Mouse (Mus musculus) hindbrain, embryonic 11.5 days (tissue): ENCODE measurements around the gene Uox. TPM values are rescaled to one million over a fixed set of nuclear protein-coding genes. Genes with fewer than 3 reads are reported as not detected.

Experiments used
- ATAC-seq: fragments of 200-750 bp; cut with Nextera tagmentation; 2 replicates; pipeline ENCODE4 v1.8.0; 2017; ENCODE audit warnings: mild to moderate bottlenecking, moderate TSS enrichment, moderate library complexity; ENCODE audit not compliant: low FRiP score
- DNase-seq: peaks from one replicate; pipeline ENCODE4 v3.0.0-alpha.2; 2015; ENCODE audit warnings: low spot score
- H3K27ac ChIP-seq: fragments of 300-500 bp; sonication (generic); 2 replicates; pipeline ENCODE4 v1.5.1; 2014; ENCODE audit warnings: mild to moderate bottlenecking, low read depth, low read length
- H3K27me3 ChIP-seq: fragments of 300-500 bp; sonication (generic); 2 replicates; pipeline ENCODE4 v1.6.1; 2014; ENCODE audit warnings: mild to moderate bottlenecking, low read length, moderate library complexity, mixed read lengths; ENCODE audit not compliant: control insufficient read depth, insufficient read depth
- H3K36me3 ChIP-seq: fragments of 300-500 bp; sonication (generic); 2 replicates; pipeline ENCODE4 v1.6.1; 2014; ENCODE audit warnings: mild to moderate bottlenecking, low read length, moderate library complexity, mixed read lengths; ENCODE audit not compliant: control insufficient read depth, insufficient read depth
- H3K4me1 ChIP-seq: fragments of 300-500 bp; sonication (generic); replicated peaks from 2 replicates; pipeline ENCODE4 v1.6.1; 2014; ENCODE audit warnings: low read length, mixed read lengths; ENCODE audit not compliant: control insufficient read depth, insufficient read depth
- H3K4me2 ChIP-seq: fragments of 300-500 bp; sonication (generic); replicated peaks from 2 replicates; pipeline ENCODE4 v1.6.1; 2014; ENCODE audit warnings: mild to moderate bottlenecking, low read depth, low read length
- H3K4me3 ChIP-seq: fragments of 300-500 bp; sonication (generic); 2 replicates; pipeline ENCODE4 v1.5.1; 2014; ENCODE audit warnings: low read depth, low read length
- H3K9ac ChIP-seq: fragments of 300-500 bp; sonication (generic); 2 replicates; pipeline ENCODE4 v1.6.1; 2014; ENCODE audit warnings: low read depth, low read length
- H3K9me3 ChIP-seq: fragments of 300-500 bp; sonication (generic); 2 replicates; pipeline ENCODE4 v1.6.1; 2016; ENCODE audit warnings: low read length; ENCODE audit not compliant: control insufficient read depth
- WGBS: fragments of 180-500 bp; shearing (Covaris S2); extraction: QIAGEN DNeasy Blood & Tissue Kit; methylation state at CpG from one replicate; pipeline ENCODE4 v1.1.7; 2014; 5-methylcytosine and 5-hydroxymethylcytosine counted together
- polyA plus RNA-seq: library from polyadenylated mRNA; unstranded; fragments of >200 nt; fragmentation: Nextera tagmentation; extraction: Ambion mirVana; gene quantifications from 2 replicates; pipeline ENCODE4 v1.2.1, GENCODE M21; 2014

Uox gene
- polyA plus RNA-seq, 1 experiment from 2014 or later, result not detected

GRCm38 (mm10) chr3:146653692-146654091, 83.5 kb downstream of the Uox start:
- Histone ChIP-seq H3K4me2 (no peak overlapping the region), H3K4me3 (no peak overlapping the region), H3K27me3 (no peaks in the 10 kb centered on the region), H3K27ac (no peak overlapping the region), H3K9me3 (no peaks in the 10 kb centered on the region), H3K9ac (no peak overlapping the region), H3K36me3 (no peaks in the 10 kb centered on the region), H3K4me1 (no peaks in the 10 kb centered on the region)
- 82% methylated on average over 6 of the region's 6 CpGs for WGBS
- ATAC-seq (no peak), DNase-seq (no peak)

- DNase-seq (peak; percentile 9), ATAC-seq (no peak)
- Histone ChIP-seq H3K9me3 (no peaks in the 10 kb centered on the region), H3K36me3 (no peaks in the 10 kb centered on the region), H3K27ac (no peak overlapping the region), H3K27me3 (no peaks in the 10 kb centered on the region), H3K4me1 (no peaks in the 10 kb centered on the region), H3K9ac (no peak overlapping the region), H3K4me2 (no peak overlapping the region), H3K4me3 (no peak overlapping the region)
- WGBS, result 74% methylated on average over 2 of the region's 2 CpGs
These were observed 84.9 kb downstream of the Uox start for GRCm38 (mm10) chr3:146655111-146655577.

- no peak overlapping the region for H3K9ac ChIP-seq
- H3K4me1 ChIP-seq, result no peaks in the 10 kb centered on the region
- ATAC-seq (no peak), DNase-seq (no peak)
- WGBS, result 89% methylated on average over 5 of the region's 5 CpGs
- no peak overlapping the region for H3K4me2 ChIP-seq
- H3K27me3 ChIP-seq, result no peaks in the 10 kb centered on the region
- no peak overlapping the region for H3K4me3 ChIP-seq
- H3K36me3 ChIP-seq, result no peaks in the 10 kb centered on the region
- no peaks in the 10 kb centered on the region for H3K9me3 ChIP-seq
- H3K27ac ChIP-seq, result no peak overlapping the region
These were observed 87.2 kb downstream of the Uox start for GRCm38 (mm10) chr3:146657433-146657832.

- no peaks in the 10 kb centered on the region for H3K4me1 ChIP-seq
- no peak overlapping the region for H3K4me3 ChIP-seq
- ATAC-seq, result no peak
- H3K9ac ChIP-seq, result no peak overlapping the region
- H3K4me2 ChIP-seq, result no peak overlapping the region
- no peaks in the 10 kb centered on the region for H3K27me3 ChIP-seq
- no peaks in the 10 kb centered on the region for H3K9me3 ChIP-seq
- no peaks in the 10 kb centered on the region for H3K36me3 ChIP-seq
- no peak overlapping the region for H3K27ac ChIP-seq
- 95% methylated on average over 1 of the region's 1 CpGs for WGBS
- DNase-seq, result no peak
These were observed 87.9 kb downstream of the Uox start for GRCm38 (mm10) chr3:146658061-146658639.

- ATAC-seq (no peak), DNase-seq (no peak)
- Histone ChIP-seq H3K4me1 (no peaks in the 10 kb centered on the region), H3K4me2 (no peak overlapping the region), H3K36me3 (no peaks in the 10 kb centered on the region), H3K9me3 (no peaks in the 10 kb centered on the region), H3K27me3 (no peaks in the 10 kb centered on the region), H3K9ac (no peak overlapping the region), H3K27ac (no peak overlapping the region), H3K4me3 (no peak overlapping the region)
- 96% methylated on average over 5 of the region's 5 CpGs for WGBS
These were observed 89.1 kb downstream of the Uox start for GRCm38 (mm10) chr3:146659321-146659720.

GRCm38 (mm10) chr3:146661001-146661400, 90.8 kb downstream of the Uox start:
- Histone ChIP-seq H3K4me2 (no peak overlapping the region), H3K9me3 (no peaks in the 10 kb centered on the region), H3K4me3 (no peak overlapping the region), H3K36me3 (no peaks in the 10 kb centered on the region), H3K4me1 (no peaks in the 10 kb centered on the region), H3K27me3 (no peaks in the 10 kb centered on the region), H3K27ac (no peak overlapping the region), H3K9ac (no peak overlapping the region)
- ATAC-seq, result no peak
- 80% methylated on average over 6 of the region's 6 CpGs for WGBS
- DNase-seq, result no peak

- no peaks in the 10 kb centered on the region for H3K9me3 ChIP-seq
- H3K4me3 ChIP-seq, result no peak overlapping the region
- H3K27ac ChIP-seq, result no peak overlapping the region
- H3K4me1 ChIP-seq, result no peaks in the 10 kb centered on the region
- 84% methylated on average over 7 of the region's 7 CpGs for WGBS
- DNase-seq (no peak), ATAC-seq (no peak)
- H3K9ac ChIP-seq, result no peak overlapping the region
- H3K4me2 ChIP-seq, result no peak overlapping the region
- no peaks in the 10 kb centered on the region for H3K36me3 ChIP-seq
- H3K27me3 ChIP-seq, result no peaks in the 10 kb centered on the region
These were observed 91.7 kb downstream of the Uox start for GRCm38 (mm10) chr3:146661907-146662306.

GRCm38 (mm10) chr3:146671121-146671520, 100.9 kb downstream of the Uox start:
- WGBS, result 63% methylated on average over 2 of the region's 2 CpGs
- no peak for DNase-seq
- ATAC-seq, result no peak
- no peak overlapping the region for H3K9ac ChIP-seq
- no peaks in the 10 kb centered on the region for H3K27me3 ChIP-seq
- H3K4me3 ChIP-seq, result no peak overlapping the region
- no peaks in the 10 kb centered on the region for H3K36me3 ChIP-seq
- no peaks in the 10 kb centered on the region for H3K9me3 ChIP-seq
- no peak overlapping the region for H3K4me2 ChIP-seq
- no peaks in the 10 kb centered on the region for H3K4me1 ChIP-seq
- no peak overlapping the region for H3K27ac ChIP-seq

GRCm38 (mm10) chr3:146675101-146675500, 104.9 kb downstream of the Uox start:
- no peak for ATAC-seq
- DNase-seq, result no peak
- WGBS, result 96% methylated on average over 1 of the region's 1 CpGs
- no peaks in the 10 kb centered on the region for H3K36me3 ChIP-seq
- H3K27me3 ChIP-seq, result no peaks in the 10 kb centered on the region
- H3K4me2 ChIP-seq, result no peak overlapping the region
- H3K4me3 ChIP-seq, result no peak overlapping the region
- no peak overlapping the region for H3K27ac ChIP-seq
- no peaks in the 10 kb centered on the region for H3K9me3 ChIP-seq
- no peak overlapping the region for H3K9ac ChIP-seq
- no peaks in the 10 kb centered on the region for H3K4me1 ChIP-seq
